Mouse (Mus musculus) heart, postnatal 0 days (tissue): ENCODE measurements around the gene Tmem220. TPM values are rescaled to one million over a fixed set of nuclear protein-coding genes. Genes with fewer than 3 reads are reported as not detected.
A peak's percentile ranks its signal among the peaks of the same experiment; 100 is the strongest.

Experiments used
- ATAC-seq: fragments of 200-750 bp; cut with Nextera tagmentation; 2 replicates; pipeline ENCODE4 v1.8.0; 2017; ENCODE audit warnings: low read depth, moderate number of reproducible peaks, moderate library complexity; ENCODE audit not compliant: insufficient read depth
- DNase-seq: peaks from one replicate; pipeline ENCODE4 v3.0.0-alpha.2; 2016; ENCODE audit warnings: low spot score
- H3K27ac ChIP-seq: fragments of 300-500 bp; sonication (generic); 2 replicates; pipeline ENCODE4 v1.5.1; 2014; ENCODE audit warnings: low read depth, mild to moderate bottlenecking
- H3K27me3 ChIP-seq: fragments of 300-500 bp; sonication (generic); 2 replicates; pipeline ENCODE4 v1.6.1; 2014; ENCODE audit warnings: low read length, mixed read lengths; ENCODE audit not compliant: control insufficient read depth, insufficient read depth
- H3K36me3 ChIP-seq: fragments of 300-500 bp; sonication (generic); replicated peaks from 2 replicates; pipeline ENCODE4 v1.6.1; 2014; ENCODE audit warnings: low read length, mixed read lengths; ENCODE audit not compliant: control insufficient read depth, insufficient read depth
- H3K4me1 ChIP-seq: fragments of 300-500 bp; sonication (generic); 2 replicates; pipeline ENCODE4 v1.6.1; 2014; ENCODE audit warnings: antibody characterized with exemption; ENCODE audit not compliant: control insufficient read depth, insufficient read depth
- H3K4me2 ChIP-seq: fragments of 300-500 bp; sonication (generic); 2 replicates; pipeline ENCODE4 v1.6.1; 2014; ENCODE audit warnings: low read depth, mild to moderate bottlenecking, low read length, moderate library complexity
- H3K4me3 ChIP-seq: fragments of 300-500 bp; sonication (generic); 2 replicates; pipeline ENCODE4 v1.5.1; 2014; ENCODE audit warnings: low read depth, low read length
- H3K9ac ChIP-seq: fragments of 300-500 bp; sonication (generic); replicated peaks from 2 replicates; pipeline ENCODE4 v1.6.1; 2014; ENCODE audit warnings: low read depth, low read length, mixed read lengths
- H3K9me3 ChIP-seq: fragments of 300-500 bp; sonication (generic); replicated peaks from 2 replicates; pipeline ENCODE4 v1.6.1; 2016; ENCODE audit warnings: low read length; ENCODE audit not compliant: control insufficient read depth
- CTCF ChIP-seq: IDR thresholded peaks from 2 replicates; pipeline ENCODE4 v1.5.1; 2016; ENCODE audit warnings: antibody characterized with exemption, control low read depth, low read depth
- EP300 ChIP-seq: IDR thresholded peaks from 2 replicates; pipeline ENCODE4 v1.6.1; 2016; ENCODE audit warnings: antibody characterized with exemption, low read depth
- WGBS: fragments of 180-500 bp; shearing (Covaris S2); extraction: QIAGEN DNeasy Blood & Tissue Kit; methylation state at CpG from one replicate; pipeline ENCODE4 v1.1.7; 2014; 5-methylcytosine and 5-hydroxymethylcytosine counted together
- polyA plus RNA-seq: library from polyadenylated mRNA; unstranded; fragments of >200 nt; fragmentation: Nextera tagmentation; extraction: Ambion mirVana; gene quantifications from 2 replicates; pipeline ENCODE4 v1.2.1, GENCODE M21; 2015
- total RNA-seq: library from RNA; depleted of rRNA; stranded (reverse); fragments of >200 nt; gene quantifications from 2 replicates; pipeline ENCODE4 v1.2.3, GENCODE M21; 2014; ENCODE audit warnings: low replicate concordance

Tmem220 gene
- total and polyA plus RNA-seq, 2 experiments from 2014 or later = 1.7 TPM; not detected in 1

DNA sequence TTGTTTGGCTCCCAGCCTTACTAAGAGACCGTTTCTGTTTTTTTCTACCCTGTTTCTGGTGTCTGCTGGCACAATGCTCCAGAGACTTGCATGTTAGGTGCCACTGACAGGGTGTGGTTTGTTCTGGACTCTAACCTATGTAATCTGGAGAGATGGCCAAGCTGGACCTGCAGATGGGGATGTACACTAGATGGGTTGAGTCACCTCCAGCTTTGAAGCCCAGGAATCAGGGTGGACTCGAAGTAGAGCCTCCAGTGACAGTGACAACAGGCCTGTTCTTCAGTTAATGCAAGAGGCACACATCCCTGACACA, 6.6 kb downstream of the Tmem220 start:
- no peak overlapping the region for H3K27ac ChIP-seq
- no peaks in the 10 kb centered on the region for H3K4me1 ChIP-seq
- H3K4me3 ChIP-seq = no peak overlapping the region
- H3K9ac ChIP-seq = no peak overlapping the region
- TF ChIP-seq EP300 (no peak), CTCF (no peak)
- no peak overlapping the region for H3K4me2 ChIP-seq
- 74% methylated on average over 2 of the region's 2 CpGs for WGBS
- no peaks in the 10 kb centered on the region for H3K27me3 ChIP-seq
- DNase-seq = no peak
- H3K36me3 ChIP-seq = 0 out of 2 replicates have a peak, but pooled peaks cover 4% of the 10 kb centered on the region
- H3K9me3 ChIP-seq = no peaks in the 10 kb centered on the region
- no peak for ATAC-seq

DNA sequence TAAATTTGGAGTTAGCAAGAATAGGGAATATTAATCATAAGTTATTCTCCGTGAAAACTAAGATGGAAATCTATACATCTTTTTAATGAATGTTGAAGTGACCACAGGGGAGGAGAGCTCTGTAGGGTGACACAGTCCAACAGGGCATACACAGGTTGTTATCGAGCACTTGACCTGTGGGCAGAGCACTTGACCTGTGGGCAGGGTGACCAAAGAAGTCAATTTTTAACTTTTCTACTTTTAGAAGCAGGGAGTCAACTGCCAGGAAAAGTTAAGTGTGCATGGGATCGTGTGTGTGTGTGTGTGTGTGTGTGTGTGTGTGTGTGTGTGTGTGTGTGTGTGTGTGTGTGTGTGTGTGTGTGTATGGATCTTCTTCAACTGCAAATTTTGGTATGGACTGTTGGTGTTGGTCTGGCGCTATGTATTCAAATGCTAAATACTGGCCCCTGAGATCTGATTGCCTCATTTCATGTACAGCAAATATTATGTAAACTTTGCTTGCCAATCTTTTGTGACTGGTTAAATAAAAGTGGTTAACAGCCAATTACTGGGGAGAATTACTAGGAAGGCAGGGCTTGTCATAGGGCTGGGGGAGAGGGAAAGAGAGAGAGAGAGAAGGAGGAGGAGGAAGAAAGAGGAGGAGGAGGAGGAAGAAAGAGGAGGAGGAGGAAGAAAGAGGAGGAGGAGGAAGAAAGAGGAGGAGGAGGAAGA, 10.0 kb downstream of the Tmem220 start:
- 54% methylated on average over 4 of the region's 4 CpGs for WGBS
- no peak overlapping the region for H3K9ac ChIP-seq

DNA sequence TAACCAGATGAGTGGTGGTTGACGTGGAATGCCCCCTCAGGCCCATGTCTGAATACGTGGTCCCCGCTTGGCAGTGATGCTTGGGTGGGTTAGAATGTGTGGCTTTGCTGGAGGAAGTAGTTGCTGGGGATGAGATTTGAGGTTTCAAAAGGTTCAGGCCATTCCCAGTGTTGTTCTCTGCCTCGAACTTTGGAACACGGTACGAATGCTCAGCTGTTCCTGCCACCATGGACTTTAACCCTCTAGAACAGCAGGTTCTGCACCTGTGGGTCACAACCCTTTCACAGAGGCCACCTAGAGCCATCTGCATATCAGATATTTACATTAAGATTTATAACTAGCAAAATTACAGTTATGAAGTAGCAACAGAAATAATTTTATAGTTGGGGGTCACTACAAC, 11.3 kb downstream of the Tmem220 start:
- WGBS = 81% methylated on average over 6 of the region's 6 CpGs

More for the DNA sequence above, 10.0 kb downstream of the Tmem220 start:
- no peak overlapping the region for H3K4me3 ChIP-seq
- H3K4me1 ChIP-seq = no peaks in the 10 kb centered on the region
- H3K4me2 ChIP-seq = no peak overlapping the region
- H3K9me3 ChIP-seq = no peaks in the 10 kb centered on the region
- no peak for ATAC-seq
- H3K36me3 ChIP-seq = peaks cover 29% of the 10 kb centered on the region
- H3K27me3 ChIP-seq = no peaks in the 10 kb centered on the region
- DNase-seq = no peak
- TF ChIP-seq EP300 (no peak), CTCF (no peak)
- no peak overlapping the region for H3K27ac ChIP-seq

DNA sequence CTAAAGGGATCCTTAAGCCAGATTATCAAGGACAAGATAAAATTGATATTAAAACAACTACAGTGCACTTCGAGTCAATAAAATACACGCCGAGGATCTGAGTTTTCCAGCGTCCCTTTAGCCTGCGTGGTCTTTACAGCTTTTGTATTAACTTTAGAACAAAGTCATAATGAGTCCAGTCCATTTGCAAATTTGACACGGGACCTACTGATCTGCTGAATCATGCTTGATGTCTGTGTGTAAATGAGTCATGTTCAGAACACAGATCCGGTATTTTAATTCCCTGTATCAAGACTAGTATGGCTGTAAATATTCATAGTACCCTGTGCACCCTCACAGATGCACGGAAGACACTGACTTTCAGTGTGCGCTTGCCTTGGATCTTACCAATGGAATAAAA, 11.9 kb downstream of the Tmem220 start:
- Histone ChIP-seq H3K9ac (no peak overlapping the region), H3K27me3 (no peaks in the 10 kb centered on the region), H3K4me1 (no peaks in the 10 kb centered on the region), H3K4me3 (no peak overlapping the region), H3K36me3 (peaks cover 47% of the 10 kb centered on the region), H3K9me3 (no peaks in the 10 kb centered on the region), H3K4me2 (no peak overlapping the region), H3K27ac (no peak overlapping the region)
- TF ChIP-seq EP300 = no peak
- no peak for TF ChIP-seq CTCF
- DNase-seq (no peak), ATAC-seq (no peak)
- 91% methylated on average over 9 of the region's 9 CpGs for WGBS

More for the DNA sequence above, 11.3 kb downstream of the Tmem220 start:
- no peak overlapping the region for H3K4me3 ChIP-seq
- H3K27ac ChIP-seq = no peak overlapping the region
- no peaks in the 10 kb centered on the region for H3K4me1 ChIP-seq
- no peaks in the 10 kb centered on the region for H3K27me3 ChIP-seq
- H3K4me2 ChIP-seq = no peak overlapping the region
- no peak overlapping the region for H3K9ac ChIP-seq
- TF ChIP-seq EP300 (no peak), CTCF (no peak)
- ATAC-seq (no peak), DNase-seq (no peak)
- H3K36me3 ChIP-seq = peaks cover 40% of the 10 kb centered on the region
- no peaks in the 10 kb centered on the region for H3K9me3 ChIP-seq

DNA sequence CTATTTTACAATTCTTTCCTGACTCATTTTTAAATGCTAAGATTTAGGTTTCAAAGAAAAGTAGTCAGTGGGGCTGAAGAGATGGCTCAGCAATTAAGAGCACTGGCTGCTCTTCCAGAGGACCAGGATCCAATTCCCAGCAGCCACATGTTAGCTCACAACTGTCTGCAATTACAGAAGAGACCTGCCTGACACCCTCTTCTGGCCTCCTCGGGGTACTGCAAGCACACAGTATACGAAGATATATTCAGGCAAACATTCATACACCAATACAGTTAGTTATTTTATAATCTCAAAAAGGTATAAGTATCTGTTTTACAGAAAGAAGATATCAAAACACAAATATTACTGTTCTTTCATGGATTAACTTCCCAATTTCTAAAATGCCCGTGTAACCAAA, 14.8 kb downstream of the Tmem220 start:
- no peak for DNase-seq
- no peak for TF ChIP-seq EP300
- no peak for TF ChIP-seq CTCF
- Histone ChIP-seq H3K27me3 (no peaks in the 10 kb centered on the region), H3K4me1 (no peaks in the 10 kb centered on the region), H3K27ac (no peak overlapping the region), H3K9me3 (no peaks in the 10 kb centered on the region), H3K9ac (no peak overlapping the region), H3K4me2 (no peak overlapping the region), H3K36me3 (peaks cover 49% of the 10 kb centered on the region), H3K4me3 (no peak overlapping the region)
- no peak for ATAC-seq
- WGBS = 87% methylated on average over 3 of the region's 3 CpGs

DNA sequence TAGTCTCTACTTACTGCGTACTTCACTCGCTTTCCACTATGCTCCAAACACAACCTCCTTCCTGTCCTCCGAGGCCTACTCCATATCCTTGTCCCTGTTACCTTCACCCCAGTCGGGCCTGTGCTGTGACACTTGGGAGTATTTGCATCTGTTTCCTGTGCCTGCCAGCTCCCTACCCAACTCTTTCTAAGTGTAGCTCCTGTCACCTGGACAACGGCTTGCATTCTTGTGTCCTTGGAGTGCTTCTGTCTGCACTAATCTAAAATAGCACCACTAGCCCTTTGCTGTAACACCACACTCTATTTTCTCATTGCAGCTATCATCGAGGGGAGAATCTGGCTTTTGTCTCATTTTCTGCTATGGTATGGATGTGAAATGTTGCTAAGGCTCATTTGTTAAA, 15.5 kb downstream of the Tmem220 start:
- peaks cover 49% of the 10 kb centered on the region for H3K36me3 ChIP-seq
- no peak overlapping the region for H3K9ac ChIP-seq
- H3K4me2 ChIP-seq = no peak overlapping the region
- 52% methylated on average over 6 of the region's 6 CpGs for WGBS
- no peak for TF ChIP-seq CTCF
- no peak for TF ChIP-seq EP300
- H3K4me1 ChIP-seq = no peaks in the 10 kb centered on the region
- ATAC-seq = peak; percentile 73
- H3K4me3 ChIP-seq = no peak overlapping the region
- no peaks in the 10 kb centered on the region for H3K27me3 ChIP-seq
- peak; percentile 11 for DNase-seq
- H3K9me3 ChIP-seq = no peaks in the 10 kb centered on the region
- H3K27ac ChIP-seq = 0 out of 2 replicates have a peak overlapping the region, but pooled peaks have one; percentile 9
